Mouse (Mus musculus) small intestine, adult 2 months (tissue): ENCODE measurements at regions not wholly inside any gene's neighbourhood (a gene's known extent, or its start where the extent isn't known, plus 50 kb on each side); places are given as distances from the start of the nearest gene placed in this dataset.

ENCODE experiments used
- H3K27ac ChIP-seq: fragments of 200-500 bp; 2 replicates; pipeline ENCODE4 v1.5.1; 2012; ENCODE audit warnings: low read depth, low read length, control low read depth, inconsistent platforms; ENCODE audit not compliant: insufficient read depth
- H3K27me3 ChIP-seq: fragments of 200-500 bp; 2 replicates; pipeline ENCODE4 v1.6.1; 2012; ENCODE audit warnings: mild to moderate bottlenecking, moderate library complexity, low read length, inconsistent platforms; ENCODE audit not compliant: control insufficient read depth, insufficient read depth
- H3K36me3 ChIP-seq: fragments of 200-500 bp; 2 replicates; pipeline ENCODE4 v1.6.1; 2012; ENCODE audit warnings: mild to moderate bottlenecking, low read length, control low read depth, inconsistent platforms; ENCODE audit not compliant: control insufficient read depth, insufficient read depth
- H3K4me1 ChIP-seq: fragments of 200-500 bp; 2 replicates; pipeline ENCODE4 v1.6.1; 2012; ENCODE audit warnings: low read length, inconsistent platforms, mixed read lengths; ENCODE audit not compliant: control insufficient read depth, insufficient read depth, insufficient read length
- H3K4me3 ChIP-seq: fragments of 200-500 bp; 2 replicates; pipeline ENCODE4 v1.5.1; 2012; ENCODE audit warnings: low read depth, mild to moderate bottlenecking, control low read depth, inconsistent platforms, low read length, moderate library complexity
- CTCF ChIP-seq: fragments of 200-500 bp; IDR thresholded peaks from 2 replicates; pipeline ENCODE4 v1.5.1; 2012; ENCODE audit warnings: low read depth, mild to moderate bottlenecking, control low read depth, inconsistent platforms, low read length, moderate library complexity, mixed read lengths; ENCODE audit not compliant: insufficient replicate concordance, insufficient read length; ENCODE audit errors: extremely low read depth
- POLR2A ChIP-seq: fragments of 200-500 bp; IDR thresholded peaks from 2 replicates; pipeline ENCODE4 v1.6.1; 2012; ENCODE audit warnings: low read depth, mild to moderate bottlenecking, control low read depth, inconsistent platforms, low read length, moderate library complexity
- WGBS: fragments of 180-500 bp; shearing (Covaris S2); methylation state at CpG from one replicate; pipeline ENCODE4 v1.1.7; 2018; 5-methylcytosine and 5-hydroxymethylcytosine counted together

DNA sequence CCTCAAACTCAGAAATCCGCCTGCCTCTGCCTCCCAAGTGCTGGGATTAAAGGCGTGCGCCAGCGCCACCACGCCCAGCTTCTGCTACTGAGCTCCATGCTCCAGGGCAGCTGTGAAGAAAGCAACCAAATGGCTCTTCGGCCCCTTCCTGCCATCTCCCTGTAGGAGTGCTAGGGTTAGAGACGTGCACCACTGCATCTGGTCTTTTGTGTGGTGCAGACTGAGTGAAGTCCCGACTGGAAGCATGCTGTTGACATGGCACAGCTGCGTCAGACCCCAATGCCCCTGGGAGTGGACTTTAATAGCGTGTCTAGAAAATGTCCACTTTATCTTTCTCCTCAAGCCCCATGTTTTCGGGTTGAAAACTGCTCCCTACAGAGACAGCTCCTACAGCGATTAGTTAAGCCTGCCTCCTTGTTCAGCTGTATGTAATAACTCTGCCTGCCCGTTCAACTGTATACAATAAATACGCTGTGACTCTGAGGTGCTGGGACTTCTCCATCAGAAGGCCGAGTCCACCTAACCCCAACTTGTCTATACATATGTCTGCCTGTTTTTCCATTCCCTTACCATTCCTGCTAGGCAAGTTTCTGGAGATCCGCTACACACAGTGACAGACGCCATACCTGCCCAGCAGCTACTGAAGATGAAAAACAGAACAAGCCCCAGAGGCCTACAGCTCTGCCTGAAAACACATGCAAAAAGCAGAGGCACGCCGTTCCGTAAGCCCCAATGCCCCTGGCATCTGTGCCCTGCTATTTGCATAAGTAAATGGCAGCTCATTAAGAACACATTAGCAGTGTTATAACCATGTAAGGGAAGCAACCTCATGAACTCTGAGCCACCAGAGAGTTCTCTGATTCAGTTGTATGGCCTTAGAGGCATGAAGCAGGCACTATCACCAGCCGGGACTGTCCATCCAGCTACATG, 105.2 kb downstream of the Ier5 start:
- no peak for TF ChIP-seq CTCF
- no peak for TF ChIP-seq POLR2A
- 84% methylated on average over 21 of the region's 21 CpGs for WGBS
- H3K4me3 ChIP-seq: no peak overlapping the region
- H3K36me3 ChIP-seq: no peaks in the 10 kb centered on the region
- H3K27me3 ChIP-seq: no peaks in the 10 kb centered on the region; the same call in 1 of the 2 replicates
- no peak overlapping the region for H3K27ac ChIP-seq
- no peaks in the 10 kb centered on the region for H3K4me1 ChIP-seq

DNA sequence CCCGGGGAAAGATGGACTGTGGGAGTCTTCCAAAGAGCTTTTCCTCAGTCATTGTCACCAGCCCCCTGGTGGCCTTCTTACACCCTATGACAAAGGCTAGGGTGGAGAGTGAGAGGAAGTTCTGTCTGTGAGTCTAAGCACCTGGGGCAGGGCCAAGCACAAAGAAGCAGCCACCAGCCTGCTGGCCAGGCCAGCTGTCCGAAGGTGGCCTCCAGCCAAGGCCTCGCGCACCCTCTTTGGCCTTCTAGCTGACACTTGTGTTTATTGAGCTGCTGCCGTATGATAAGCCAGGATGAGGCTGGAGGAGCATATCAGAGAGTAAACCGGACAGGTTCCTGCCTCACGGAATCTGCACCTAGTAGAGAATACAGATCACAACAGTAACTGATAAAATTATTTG, 99.0 kb upstream of the Cacna1e start:
- no peak overlapping the region for H3K4me3 ChIP-seq
- H3K36me3 ChIP-seq: no peaks in the 10 kb centered on the region
- no peaks in the 10 kb centered on the region for H3K27me3 ChIP-seq
- H3K4me1 ChIP-seq: no peaks in the 10 kb centered on the region
- no peak overlapping the region for H3K27ac ChIP-seq
- 28% methylated on average over 7 of the region's 7 CpGs for WGBS
- TF ChIP-seq POLR2A (no peak), CTCF (no peak)

DNA sequence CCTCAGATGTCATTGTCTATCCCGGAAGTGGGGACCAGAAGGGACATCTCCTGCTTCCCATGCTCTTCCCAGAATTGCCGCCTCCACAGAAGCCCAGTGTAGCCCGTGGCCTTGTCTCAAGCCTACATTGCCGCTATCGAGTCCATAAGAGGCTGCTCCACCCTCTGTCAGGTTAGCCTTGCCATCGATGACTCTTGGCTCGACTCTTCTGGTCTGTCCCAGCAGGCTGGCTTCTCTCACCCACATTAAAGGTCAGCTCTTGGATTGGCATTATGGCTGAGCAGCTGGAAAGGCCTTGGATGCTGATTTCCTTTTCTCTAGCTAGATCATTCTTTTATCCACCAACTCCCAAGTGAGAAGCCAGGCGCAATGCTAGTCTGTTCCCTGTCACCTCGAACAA, 98.5 kb upstream of the Cacna1e start:
- no peaks in the 10 kb centered on the region for H3K36me3 ChIP-seq
- H3K4me1 ChIP-seq: no peaks in the 10 kb centered on the region
- no peaks in the 10 kb centered on the region for H3K27me3 ChIP-seq
- TF ChIP-seq POLR2A (no peak), CTCF (no peak)
- no peak overlapping the region for H3K27ac ChIP-seq
- H3K4me3 ChIP-seq: no peak overlapping the region
- 90% methylated on average over 9 of the region's 9 CpGs for WGBS

DNA sequence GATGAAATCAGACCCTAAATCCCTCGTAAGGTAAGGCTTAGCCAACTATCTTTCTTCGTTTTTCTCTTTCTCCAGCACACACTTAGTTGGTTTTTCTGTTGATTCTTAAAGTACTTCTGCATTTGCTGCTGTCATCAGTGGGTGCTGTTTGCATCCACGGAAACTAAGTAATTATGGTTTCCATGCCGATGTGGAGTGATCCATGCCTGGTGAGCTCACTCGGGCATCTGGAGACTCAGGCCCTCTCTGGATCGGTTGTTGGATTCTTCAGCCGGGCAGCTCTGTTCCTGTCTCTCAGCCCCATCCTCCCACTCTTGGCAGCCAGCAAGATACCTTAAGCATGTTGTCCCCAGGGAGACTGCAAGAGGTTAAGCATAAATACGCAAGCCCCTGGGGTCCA, 97.4 kb upstream of the Cacna1e start:
- Histone ChIP-seq H3K27ac (no peak overlapping the region), H3K27me3 (no peaks in the 10 kb centered on the region), H3K4me3 (no peak overlapping the region), H3K36me3 (no peaks in the 10 kb centered on the region), H3K4me1 (no peaks in the 10 kb centered on the region)
- TF ChIP-seq CTCF: no peak
- TF ChIP-seq POLR2A: no peak
- 76% methylated on average over 8 of the region's 8 CpGs for WGBS

DNA sequence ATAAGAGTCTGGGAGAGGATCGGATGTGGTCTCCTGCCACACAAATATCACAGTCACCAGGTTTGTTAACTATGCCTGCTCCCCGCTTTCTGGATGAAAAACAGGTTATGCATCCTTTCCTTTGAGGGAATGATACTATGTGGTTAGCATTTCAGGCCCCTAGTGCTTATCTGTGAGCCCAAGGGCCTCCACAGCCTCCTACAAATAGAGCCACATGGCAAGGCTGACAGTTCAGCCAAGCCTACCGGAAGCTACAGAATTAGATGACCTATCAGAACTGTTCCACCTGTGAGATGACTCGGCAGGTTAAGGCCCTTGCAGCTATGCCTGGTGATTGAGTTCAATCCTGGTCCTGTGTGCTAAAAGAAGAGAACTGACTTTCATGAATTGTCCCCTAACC, 91.4 kb upstream of the Cacna1e start:
- no peaks in the 10 kb centered on the region for H3K4me1 ChIP-seq
- H3K27me3 ChIP-seq: no peaks in the 10 kb centered on the region
- TF ChIP-seq POLR2A: no peak
- no peak for TF ChIP-seq CTCF
- WGBS: 76% methylated on average over 4 of the region's 4 CpGs
- no peaks in the 10 kb centered on the region for H3K36me3 ChIP-seq
- no peak overlapping the region for H3K27ac ChIP-seq
- H3K4me3 ChIP-seq: no peak overlapping the region

DNA sequence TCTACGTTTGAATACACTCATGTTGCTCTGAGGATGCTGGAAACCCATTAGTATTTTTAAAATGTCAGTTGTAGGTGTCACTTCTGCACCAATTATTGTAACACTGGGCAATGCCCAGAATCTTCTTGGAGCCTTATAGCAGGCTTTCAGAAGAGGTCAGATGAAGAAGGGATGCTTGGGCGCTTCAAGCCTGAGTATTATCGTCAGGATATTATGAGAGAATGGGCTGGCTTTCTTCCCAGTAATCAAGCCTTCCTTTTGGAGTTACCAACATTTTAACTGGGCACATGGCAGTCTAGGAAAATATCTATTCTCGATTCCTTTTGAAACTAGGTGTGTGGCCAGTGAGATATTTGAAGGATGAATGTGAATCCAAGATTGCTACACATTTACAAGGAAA, 77.0 kb upstream of the Cacna1e start:
- Histone ChIP-seq H3K27me3 (no peaks in the 10 kb centered on the region), H3K4me1 (no peaks in the 10 kb centered on the region), H3K4me3 (no peak overlapping the region), H3K27ac (no peak overlapping the region), H3K36me3 (no peaks in the 10 kb centered on the region)
- 70% methylated on average over 4 of the region's 4 CpGs for WGBS
- TF ChIP-seq POLR2A (no peak), CTCF (no peak)

DNA sequence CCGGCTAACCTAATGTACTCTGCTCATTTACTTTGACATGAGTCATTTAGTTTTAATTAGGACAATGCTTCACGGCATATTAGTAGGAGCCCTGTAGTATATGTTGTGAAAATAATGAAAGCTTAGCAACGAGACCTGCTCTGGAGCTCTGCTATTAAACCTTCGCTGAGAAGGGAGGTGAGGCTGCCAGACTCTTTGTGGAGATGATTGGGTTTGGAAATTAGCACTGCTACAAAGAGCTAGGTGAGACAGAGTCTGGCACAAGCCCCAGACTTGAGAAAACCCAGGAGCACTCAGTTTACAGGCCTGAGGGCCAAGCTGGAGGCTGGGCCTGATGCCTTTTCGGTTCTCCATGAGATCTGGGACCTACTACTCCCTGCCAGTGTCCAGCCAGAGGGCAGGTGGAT, 72.3 kb upstream of the Cacna1e start:
- H3K4me3 ChIP-seq: no peak overlapping the region
- TF ChIP-seq POLR2A (no peak), CTCF (no peak)
- WGBS: 65% methylated on average over 5 of the region's 5 CpGs
- H3K4me1 ChIP-seq: no peaks in the 10 kb centered on the region
- H3K36me3 ChIP-seq: no peaks in the 10 kb centered on the region
- H3K27ac ChIP-seq: no peak overlapping the region
- no peaks in the 10 kb centered on the region for H3K27me3 ChIP-seq
